Mouse (Mus musculus): ENCODE results near the gene Ctnnb1. TPM values are rescaled to one million over a fixed set of nuclear protein-coding genes. Genes with fewer than 3 reads are reported as not detected.

Ctnnb1 gene
- total and polyA plus RNA-seq, 2 experiments from 2014 or later = 214 to 857 TPM

DNA sequence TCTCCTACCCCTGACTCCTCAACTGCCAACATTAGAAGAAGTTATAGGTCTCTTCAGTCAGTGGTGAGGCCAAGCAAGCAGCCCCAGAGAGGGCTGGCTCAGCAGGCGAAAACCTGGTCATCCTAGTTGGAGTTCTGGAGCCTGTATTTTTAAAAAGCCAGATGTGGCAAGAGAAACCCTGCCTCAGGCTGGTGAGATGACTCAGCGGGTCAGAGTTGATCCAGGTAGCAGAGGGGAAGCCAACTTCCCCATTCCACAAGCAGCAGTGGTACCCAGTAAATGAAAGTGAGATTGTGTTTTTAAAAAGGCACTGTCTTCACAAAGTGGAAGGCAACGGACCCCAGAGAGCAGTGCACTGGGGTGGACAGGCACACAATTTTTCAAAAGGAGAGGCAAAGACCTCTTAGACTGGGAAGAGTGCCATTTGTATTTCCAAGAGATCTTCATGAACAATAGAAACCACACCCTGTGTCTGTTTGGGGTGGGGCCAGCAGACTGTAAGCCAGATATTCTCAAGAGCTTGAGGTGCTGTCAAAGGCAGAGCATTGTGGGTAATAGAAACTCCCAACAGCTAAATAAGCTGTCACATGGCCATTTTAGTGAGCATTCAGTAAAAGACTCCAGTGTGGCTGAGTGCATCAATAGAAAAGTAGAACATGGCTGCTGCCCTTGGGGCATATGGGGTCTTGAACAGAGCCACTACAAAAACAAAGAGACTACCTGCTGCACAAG, 33.1 kb downstream of the Ctnnb1 start:
- Histone ChIP-seq H3K9me3 (replicated peaks; ENCODE audit: control insufficient read depth, low read length) (no peaks in the 10 kb centered on the region), H3K27me3 (ENCODE audit: control insufficient read depth, insufficient read depth, low read length) (no peaks in the 10 kb centered on the region), H3K4me3 (ENCODE audit: low read depth, low read length) (no peak overlapping the region), H3K9ac (replicated peaks; ENCODE audit: low read depth, low read length) (no peak overlapping the region), H3K27ac (ENCODE audit: low read depth) (0 out of 2 replicates have a peak overlapping the region, but pooled peaks have one; percentile 37), H3K4me1 (ENCODE audit: control insufficient read depth, insufficient read depth) (peaks cover 9% of the 10 kb centered on the region; the same call in 1 of the 2 replicates), H3K4me2 (ENCODE audit: low read depth, low read length) (no peak overlapping the region), H3K36me3 (replicated peaks; ENCODE audit: control insufficient read depth, insufficient read depth, low read length) (peaks cover 83% of the 10 kb centered on the region)
- TF ChIP-seq EP300 (IDR thresholded peaks at IDR 0.05; ENCODE audit: low read depth) = no peak
- no peak for TF ChIP-seq CTCF (IDR thresholded peaks at IDR 0.05; ENCODE audit: low read depth)
- no peak for ATAC-seq (ENCODE audit: insufficient read depth, low read depth)
- no peak for DNase-seq (ENCODE audit: low spot score)
- WGBS = 70% methylated on average over 3 of the region's 3 CpGs

DNA sequence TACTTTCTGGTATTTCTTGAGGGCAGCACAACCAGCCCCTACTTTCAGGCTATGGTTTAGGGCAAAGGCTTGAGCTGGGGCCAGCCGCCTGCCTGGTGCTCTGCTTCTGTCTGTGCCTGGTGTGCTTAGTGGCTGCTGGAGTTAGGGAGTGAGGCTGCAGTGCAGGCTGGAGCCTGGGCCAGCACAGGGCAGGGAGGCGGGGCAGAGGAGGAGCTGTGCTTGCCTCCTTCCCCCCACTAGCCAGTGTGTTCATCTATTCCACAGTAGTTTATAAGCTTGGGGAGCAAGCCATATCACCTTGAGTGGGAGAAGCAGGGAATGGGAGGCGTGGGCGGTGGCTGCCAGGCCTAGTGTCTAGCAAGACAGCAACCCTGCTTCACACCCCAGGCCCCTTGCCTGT, 34.1 kb downstream of the Ctnnb1 start:
- Histone ChIP-seq H3K4me1 (ENCODE audit: control insufficient read depth, insufficient read depth) (peaks cover 9% of the 10 kb centered on the region; the same call in 1 of the 2 replicates), H3K4me2 (ENCODE audit: low read depth, low read length) (no peak overlapping the region), H3K4me3 (ENCODE audit: low read depth, low read length) (no peak overlapping the region), H3K9ac (replicated peaks; ENCODE audit: low read depth, low read length) (no peak overlapping the region), H3K27ac (ENCODE audit: low read depth) (no peak overlapping the region), H3K27me3 (ENCODE audit: control insufficient read depth, insufficient read depth, low read length) (no peaks in the 10 kb centered on the region), H3K36me3 (replicated peaks; ENCODE audit: control insufficient read depth, insufficient read depth, low read length) (peaks cover 79% of the 10 kb centered on the region), H3K9me3 (replicated peaks; ENCODE audit: control insufficient read depth, low read length) (no peaks in the 10 kb centered on the region)
- DNase-seq (ENCODE audit: low spot score) = no peak
- no peak for TF ChIP-seq CTCF (IDR thresholded peaks at IDR 0.05; ENCODE audit: low read depth)
- TF ChIP-seq EP300 (IDR thresholded peaks at IDR 0.05; ENCODE audit: low read depth) = no peak
- ATAC-seq (ENCODE audit: insufficient read depth, low read depth) = no peak
- WGBS = 82% methylated on average over 4 of the region's 4 CpGs

DNA sequence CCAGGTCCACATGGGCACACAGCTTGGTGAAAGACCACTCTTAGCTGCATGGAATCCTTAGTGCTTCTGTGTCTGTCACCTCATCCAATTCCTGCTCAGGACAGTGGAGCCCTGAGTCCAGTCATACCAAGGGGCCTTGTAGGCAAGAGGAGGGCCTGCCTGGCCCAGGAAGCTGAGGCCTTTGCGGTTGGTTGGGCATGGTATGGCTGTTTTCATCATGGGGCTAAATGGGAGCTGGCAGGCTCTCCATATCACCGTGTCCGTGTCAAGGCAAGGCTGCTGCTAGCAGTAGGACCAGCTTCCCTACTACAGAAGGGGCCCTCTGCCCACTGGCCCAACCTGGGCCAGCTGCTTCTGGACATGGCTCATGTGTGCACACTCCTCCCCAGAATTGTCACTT, 34.7 kb downstream of the Ctnnb1 start:
- Histone ChIP-seq H3K9me3 (replicated peaks; ENCODE audit: control insufficient read depth, low read length) (no peaks in the 10 kb centered on the region), H3K27ac (ENCODE audit: low read depth) (no peak overlapping the region), H3K4me3 (ENCODE audit: low read depth, low read length) (no peak overlapping the region), H3K36me3 (replicated peaks; ENCODE audit: control insufficient read depth, insufficient read depth, low read length) (peaks cover 79% of the 10 kb centered on the region), H3K4me1 (ENCODE audit: control insufficient read depth, insufficient read depth) (peaks cover 9% of the 10 kb centered on the region; the same call in 1 of the 2 replicates), H3K9ac (replicated peaks; ENCODE audit: low read depth, low read length) (no peak overlapping the region), H3K4me2 (ENCODE audit: low read depth, low read length) (no peak overlapping the region), H3K27me3 (ENCODE audit: control insufficient read depth, insufficient read depth, low read length) (no peaks in the 10 kb centered on the region)
- ATAC-seq (ENCODE audit: insufficient read depth, low read depth) = no peak
- DNase-seq (ENCODE audit: low spot score) = no peak
- TF ChIP-seq CTCF (IDR thresholded peaks at IDR 0.05; ENCODE audit: low read depth) (no peak), EP300 (IDR thresholded peaks at IDR 0.05; ENCODE audit: low read depth) (no peak)
- 80% methylated on average over 3 of the region's 3 CpGs for WGBS

DNA sequence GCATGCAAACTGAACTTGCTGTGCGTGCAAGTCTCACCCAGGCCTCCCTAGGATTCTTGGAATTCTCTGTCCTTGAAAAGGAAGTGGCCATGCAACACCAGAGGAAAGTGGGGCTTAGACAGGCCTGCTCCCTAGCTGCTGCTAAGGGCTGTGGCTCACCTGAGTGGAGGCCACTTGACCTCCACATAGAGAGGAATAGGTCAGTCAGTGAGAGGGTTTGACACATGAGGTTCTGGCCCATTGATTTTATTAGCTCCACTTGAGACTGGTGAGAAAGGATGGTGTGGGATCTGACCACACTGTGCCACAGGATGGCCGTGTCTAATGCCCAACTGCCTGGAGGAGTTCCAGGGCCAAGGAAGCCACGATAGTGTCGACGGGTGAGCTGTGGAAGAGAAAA, 35.2 kb downstream of the Ctnnb1 start:
- TF ChIP-seq CTCF (IDR thresholded peaks at IDR 0.05; ENCODE audit: low read depth) = no peak
- no peak for TF ChIP-seq EP300 (IDR thresholded peaks at IDR 0.05; ENCODE audit: low read depth)
- Histone ChIP-seq H3K4me3 (ENCODE audit: low read depth, low read length) (no peak overlapping the region), H3K9ac (replicated peaks; ENCODE audit: low read depth, low read length) (no peak overlapping the region), H3K4me1 (ENCODE audit: control insufficient read depth, insufficient read depth) (peaks cover 9% of the 10 kb centered on the region; the same call in 1 of the 2 replicates), H3K9me3 (replicated peaks; ENCODE audit: control insufficient read depth, low read length) (no peaks in the 10 kb centered on the region), H3K36me3 (replicated peaks; ENCODE audit: control insufficient read depth, insufficient read depth, low read length) (peaks cover 79% of the 10 kb centered on the region), H3K27ac (ENCODE audit: low read depth) (no peak overlapping the region), H3K4me2 (ENCODE audit: low read depth, low read length) (no peak overlapping the region), H3K27me3 (ENCODE audit: control insufficient read depth, insufficient read depth, low read length) (no peaks in the 10 kb centered on the region)
- DNase-seq (ENCODE audit: low spot score) = no peak
- ATAC-seq (ENCODE audit: insufficient read depth, low read depth) = no peak
- WGBS = 42% methylated on average over 5 of the region's 5 CpGs

DNA sequence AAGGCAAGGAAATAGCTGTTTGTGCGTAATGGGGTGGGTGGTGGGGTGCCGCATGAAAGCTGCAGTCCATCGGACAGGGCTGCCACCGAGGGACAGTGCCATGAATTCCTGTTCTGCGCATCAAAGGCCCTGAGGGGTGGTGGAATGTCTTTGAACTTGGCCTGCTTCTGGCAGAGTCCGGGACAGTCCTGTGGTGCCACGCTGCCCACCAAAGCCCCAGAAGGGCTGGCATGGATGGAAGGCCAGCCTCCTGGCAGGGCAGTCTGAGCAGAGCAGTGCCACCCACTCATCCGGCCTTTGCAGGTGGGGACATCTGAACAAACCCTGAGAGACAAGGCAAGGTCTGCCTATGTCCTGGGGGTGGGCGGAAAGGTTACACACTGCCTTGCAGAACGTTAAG, 36.0 kb downstream of the Ctnnb1 start:
- TF ChIP-seq CTCF (IDR thresholded peaks at IDR 0.05; ENCODE audit: low read depth) (no peak), EP300 (IDR thresholded peaks at IDR 0.05; ENCODE audit: low read depth) (no peak)
- DNase-seq (ENCODE audit: low spot score) (no peak), ATAC-seq (ENCODE audit: insufficient read depth, low read depth) (no peak)
- Histone ChIP-seq H3K27me3 (ENCODE audit: control insufficient read depth, insufficient read depth, low read length) (no peaks in the 10 kb centered on the region), H3K4me3 (ENCODE audit: low read depth, low read length) (no peak overlapping the region), H3K9ac (replicated peaks; ENCODE audit: low read depth, low read length) (no peak overlapping the region), H3K9me3 (replicated peaks; ENCODE audit: control insufficient read depth, low read length) (no peaks in the 10 kb centered on the region), H3K4me1 (ENCODE audit: control insufficient read depth, insufficient read depth) (peaks cover 9% of the 10 kb centered on the region; the same call in 1 of the 2 replicates), H3K4me2 (ENCODE audit: low read depth, low read length) (no peak overlapping the region), H3K27ac (ENCODE audit: low read depth) (no peak overlapping the region), H3K36me3 (replicated peaks; ENCODE audit: control insufficient read depth, insufficient read depth, low read length) (peaks cover 76% of the 10 kb centered on the region)
- WGBS = 75% methylated on average over 10 of the region's 10 CpGs

Measured in heart, postnatal 0 days (tissue).